Mouse (Mus musculus): Measurements from ENCODE around the gene Skor1. TPM values are rescaled to one million over a fixed set of nuclear protein-coding genes. Genes with fewer than 3 reads are reported as not detected.

Skor1 gene
- polyA plus RNA-seq, 1 experiment from 2014 or later = 0.12 TPM

DNA sequence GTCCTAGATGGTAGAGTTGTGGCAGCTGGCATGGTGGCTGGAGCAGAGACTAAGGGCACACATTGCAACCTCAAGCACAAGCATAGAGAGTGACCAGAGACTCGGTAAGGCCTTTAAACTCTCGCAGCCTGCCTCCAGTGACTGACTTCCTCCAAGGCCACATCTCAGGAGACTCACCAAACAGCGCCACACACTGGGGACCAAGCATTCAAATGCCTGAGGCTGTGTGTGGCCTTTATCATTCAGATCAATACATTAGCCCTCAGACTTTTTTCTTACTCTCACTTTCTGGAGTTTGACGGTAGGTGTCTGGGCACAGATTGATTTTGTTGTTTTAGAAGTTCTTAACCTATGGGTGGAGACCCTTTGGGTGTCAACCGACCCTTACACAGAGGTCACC is 30.4 kb downstream of the Skor1 start:
- ATAC-seq (ENCODE audit: insufficient number of reproducible peaks, low FRiP score, low TSS enrichment, low read depth) = no peak
- H3K4me1 ChIP-seq (ENCODE audit: control insufficient read depth, insufficient read depth, low read length) = no peaks in the 10 kb centered on the region
- WGBS = 66% methylated on average over 5 of the region's 5 CpGs

GRCm38 (mm10) chr9:63112514-63112913 is 36.2 kb downstream of the Skor1 start:
- WGBS = 63% methylated on average over 3 of the region's 3 CpGs
- Histone ChIP-seq H3K4me3 (ENCODE audit: low read depth, low read length) (no peak overlapping the region), H3K9me3 (ENCODE audit: control insufficient read depth, low read length) (no peaks in the 10 kb centered on the region), H3K27ac (replicated peaks; ENCODE audit: low read depth, low read length) (no peak overlapping the region), H3K9ac (ENCODE audit: low read length) (no peak overlapping the region), H3K4me2 (ENCODE audit: low read depth, severe bottlenecking) (no peak overlapping the region), H3K27me3 (ENCODE audit: control insufficient read depth, insufficient read depth, low read length) (no peaks in the 10 kb centered on the region), H3K36me3 (ENCODE audit: control insufficient read depth, insufficient read depth, low read length) (no peaks in the 10 kb centered on the region), H3K4me1 (ENCODE audit: control insufficient read depth, insufficient read depth, low read length) (peaks cover 3% of the 10 kb centered on the region; the same call in 1 of the 2 replicates)
- ATAC-seq (ENCODE audit: insufficient number of reproducible peaks, low FRiP score, low TSS enrichment, low read depth) (no peak), DNase-seq (ENCODE audit: low spot score) (no peak)

More for the DNA sequence above, 30.4 kb downstream of the Skor1 start:
- Histone ChIP-seq H3K27ac (replicated peaks; ENCODE audit: low read depth, low read length) (no peak overlapping the region), H3K9ac (ENCODE audit: low read length) (no peak overlapping the region), H3K36me3 (ENCODE audit: control insufficient read depth, insufficient read depth, low read length) (no peaks in the 10 kb centered on the region), H3K27me3 (ENCODE audit: control insufficient read depth, insufficient read depth, low read length) (no peaks in the 10 kb centered on the region), H3K9me3 (ENCODE audit: control insufficient read depth, low read length) (no peaks in the 10 kb centered on the region), H3K4me3 (ENCODE audit: low read depth, low read length) (no peak overlapping the region), H3K4me2 (ENCODE audit: low read depth, severe bottlenecking) (no peak overlapping the region)
- DNase-seq (ENCODE audit: low spot score) = no peak

GRCm38 (mm10) chr9:63109782-63110087 is 39.0 kb downstream of the Skor1 start:
- Histone ChIP-seq H3K36me3 (ENCODE audit: control insufficient read depth, insufficient read depth, low read length) (no peaks in the 10 kb centered on the region), H3K9me3 (ENCODE audit: control insufficient read depth, low read length) (no peaks in the 10 kb centered on the region), H3K4me1 (ENCODE audit: control insufficient read depth, insufficient read depth, low read length) (peaks cover 3% of the 10 kb centered on the region; the same call in 1 of the 2 replicates), H3K4me3 (ENCODE audit: low read depth, low read length) (no peak overlapping the region), H3K4me2 (ENCODE audit: low read depth, severe bottlenecking) (peak overlapping the region; percentile 74; the same call in 1 of the 2 replicates), H3K9ac (ENCODE audit: low read length) (no peak overlapping the region), H3K27ac (replicated peaks; ENCODE audit: low read depth, low read length) (peak overlapping the region; percentile 86; the same call in 1 of the 2 replicates), H3K27me3 (ENCODE audit: control insufficient read depth, insufficient read depth, low read length) (no peaks in the 10 kb centered on the region)
- ATAC-seq (ENCODE audit: insufficient number of reproducible peaks, low FRiP score, low TSS enrichment, low read depth) (no peak), DNase-seq (ENCODE audit: low spot score) (no peak)
- WGBS = 42% methylated on average over 2 of the region's 2 CpGs

DNA sequence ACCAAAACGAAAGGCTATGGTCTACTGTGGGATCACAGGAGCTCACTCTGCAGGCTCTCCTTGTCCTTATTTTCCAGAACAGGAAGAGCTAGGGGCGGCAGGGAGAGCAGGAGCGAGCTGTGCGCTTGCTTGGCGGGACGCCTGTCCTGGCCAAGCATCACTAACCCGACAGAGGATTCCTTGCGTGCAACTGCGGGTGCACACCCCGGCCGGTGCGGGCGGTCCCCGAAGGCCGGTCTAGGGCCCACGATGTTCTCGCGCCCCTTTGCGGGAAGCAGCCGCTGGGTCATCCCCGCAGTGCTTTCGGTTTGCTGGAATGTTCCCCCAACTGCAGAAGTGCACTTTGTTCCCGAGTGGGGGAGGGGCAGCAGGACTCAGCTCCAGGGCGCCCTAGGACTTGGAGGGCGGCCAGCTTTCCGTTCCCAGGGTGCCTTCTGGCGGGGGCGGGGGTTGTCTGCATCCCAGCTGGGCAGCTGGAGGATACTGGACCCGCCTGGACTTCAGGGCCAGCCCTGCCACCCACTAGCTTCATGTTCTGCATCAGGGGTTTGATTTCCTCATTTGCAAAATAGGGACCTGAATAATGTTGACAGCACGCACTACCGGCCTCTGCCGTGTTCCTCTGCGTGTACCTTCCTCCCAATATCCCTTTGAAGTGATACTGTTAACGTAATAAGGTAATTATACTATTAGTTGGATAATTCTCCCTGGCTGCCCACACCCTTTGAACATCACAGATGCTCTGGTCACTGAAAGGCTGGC is 39.6 kb downstream of the Skor1 start:
- Histone ChIP-seq H3K4me1 (ENCODE audit: control insufficient read depth, insufficient read depth, low read length) (peaks cover 3% of the 10 kb centered on the region; the same call in 1 of the 2 replicates), H3K27me3 (ENCODE audit: control insufficient read depth, insufficient read depth, low read length) (no peaks in the 10 kb centered on the region), H3K4me2 (ENCODE audit: low read depth, severe bottlenecking) (peak overlapping the region; percentile 74), H3K4me3 (ENCODE audit: low read depth, low read length) (peak overlapping the region; percentile 41), H3K36me3 (ENCODE audit: control insufficient read depth, insufficient read depth, low read length) (no peaks in the 10 kb centered on the region), H3K9ac (ENCODE audit: low read length) (peak overlapping the region; percentile 79), H3K9me3 (ENCODE audit: control insufficient read depth, low read length) (no peaks in the 10 kb centered on the region), H3K27ac (replicated peaks; ENCODE audit: low read depth, low read length) (peak overlapping the region; percentile 86)
- DNase-seq (ENCODE audit: low spot score) (peak; percentile 87), ATAC-seq (ENCODE audit: insufficient number of reproducible peaks, low FRiP score, low TSS enrichment, low read depth) (peak; percentile 54; the same call in 1 of the 2 replicates)
- WGBS = under 1% methylated on average over 34 of the region's 34 CpGs

DNA sequence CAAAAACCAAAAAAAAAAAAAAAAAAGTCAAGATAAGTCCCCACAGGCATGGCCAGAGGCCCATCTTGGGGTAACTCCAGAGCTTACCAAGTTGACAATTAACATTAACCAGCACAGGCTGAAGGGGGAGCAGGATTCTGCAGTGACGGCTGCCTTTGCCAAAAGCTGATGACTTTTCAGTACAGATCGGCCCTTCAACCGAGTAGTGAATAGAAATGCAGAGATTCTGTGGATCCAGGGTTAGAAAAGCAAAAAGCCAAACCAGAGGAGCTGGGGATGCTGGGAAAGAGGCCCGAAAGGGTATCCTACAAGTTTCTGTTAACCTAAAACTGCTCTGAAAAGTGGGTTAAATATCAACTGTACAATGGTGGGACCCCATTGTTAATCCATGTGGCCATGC is 40.2 kb downstream of the Skor1 start:
- ATAC-seq (ENCODE audit: insufficient number of reproducible peaks, low FRiP score, low TSS enrichment, low read depth) = no peak
- WGBS = 44% methylated on average over 4 of the region's 4 CpGs
- no peak for DNase-seq (ENCODE audit: low spot score)

DNA sequence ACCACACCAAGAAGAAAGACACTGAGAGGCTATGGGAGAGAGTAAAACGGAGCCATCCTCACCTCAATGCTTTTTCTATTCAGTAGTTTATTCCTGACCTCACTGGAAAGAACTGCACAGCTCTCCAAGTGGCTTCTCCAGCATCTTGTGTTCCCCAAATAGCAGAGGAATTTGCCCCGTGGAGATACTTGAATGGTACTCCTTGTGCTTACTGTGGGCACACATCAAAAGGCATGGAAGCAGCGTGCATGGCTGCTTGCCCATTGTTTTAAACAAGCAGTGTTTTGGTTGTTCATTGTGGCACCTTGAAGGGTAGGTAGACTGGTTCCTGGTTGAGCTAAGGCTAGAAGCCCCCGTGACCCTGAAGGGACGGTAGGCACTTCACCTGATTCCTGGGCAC is 48.1 kb downstream of the Skor1 start:
- DNase-seq (ENCODE audit: low spot score) (no peak), ATAC-seq (ENCODE audit: insufficient number of reproducible peaks, low FRiP score, low TSS enrichment, low read depth) (no peak)

More for the DNA sequence above, 40.2 kb downstream of the Skor1 start:
- Histone ChIP-seq H3K36me3 (ENCODE audit: control insufficient read depth, insufficient read depth, low read length) (no peaks in the 10 kb centered on the region), H3K9me3 (ENCODE audit: control insufficient read depth, low read length) (no peaks in the 10 kb centered on the region), H3K27ac (replicated peaks; ENCODE audit: low read depth, low read length) (peak overlapping the region; percentile 86), H3K4me2 (ENCODE audit: low read depth, severe bottlenecking) (peak overlapping the region; percentile 74), H3K4me3 (ENCODE audit: low read depth, low read length) (peak overlapping the region; percentile 41; the same call in 1 of the 2 replicates), H3K27me3 (ENCODE audit: control insufficient read depth, insufficient read depth, low read length) (no peaks in the 10 kb centered on the region), H3K4me1 (ENCODE audit: control insufficient read depth, insufficient read depth, low read length) (peaks cover 3% of the 10 kb centered on the region; the same call in 1 of the 2 replicates), H3K9ac (ENCODE audit: low read length) (peak overlapping the region; percentile 79)

DNA sequence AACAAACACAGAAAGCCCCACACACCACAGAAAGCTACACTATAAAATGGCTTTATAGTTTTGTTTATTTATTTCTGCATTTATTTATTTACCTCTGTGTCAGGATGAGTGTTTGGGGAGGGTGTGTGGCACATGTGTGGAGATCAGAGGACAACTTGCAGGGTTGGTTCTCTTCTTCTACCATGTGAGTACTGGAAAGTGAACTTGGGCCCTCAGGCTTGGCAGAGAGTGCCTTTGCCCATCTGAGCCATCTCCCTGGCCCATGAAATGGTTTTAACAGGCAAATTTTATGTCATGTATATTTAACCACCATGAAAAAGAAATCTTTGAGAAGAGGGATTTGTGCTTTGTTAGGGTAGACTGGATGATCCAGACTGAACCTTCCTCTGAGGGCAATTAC is 48.9 kb downstream of the Skor1 start:
- Histone ChIP-seq H3K9ac (ENCODE audit: low read length) (no peak overlapping the region), H3K27me3 (ENCODE audit: control insufficient read depth, insufficient read depth, low read length) (no peaks in the 10 kb centered on the region), H3K36me3 (ENCODE audit: control insufficient read depth, insufficient read depth, low read length) (no peaks in the 10 kb centered on the region), H3K4me3 (ENCODE audit: low read depth, low read length) (no peak overlapping the region), H3K4me2 (ENCODE audit: low read depth, severe bottlenecking) (no peak overlapping the region), H3K9me3 (ENCODE audit: control insufficient read depth, low read length) (no peaks in the 10 kb centered on the region), H3K4me1 (ENCODE audit: control insufficient read depth, insufficient read depth, low read length) (0 out of 2 replicates have a peak, but pooled peaks cover 3% of the 10 kb centered on the region), H3K27ac (replicated peaks; ENCODE audit: low read depth, low read length) (no peak overlapping the region)
- DNase-seq (ENCODE audit: low spot score) = no peak
- no peak for ATAC-seq (ENCODE audit: insufficient number of reproducible peaks, low FRiP score, low TSS enrichment, low read depth)

More for the DNA sequence above, 48.1 kb downstream of the Skor1 start:
- Histone ChIP-seq H3K27me3 (ENCODE audit: control insufficient read depth, insufficient read depth, low read length) (no peaks in the 10 kb centered on the region), H3K9me3 (ENCODE audit: control insufficient read depth, low read length) (no peaks in the 10 kb centered on the region), H3K4me2 (ENCODE audit: low read depth, severe bottlenecking) (no peak overlapping the region), H3K36me3 (ENCODE audit: control insufficient read depth, insufficient read depth, low read length) (no peaks in the 10 kb centered on the region), H3K27ac (replicated peaks; ENCODE audit: low read depth, low read length) (no peak overlapping the region), H3K9ac (ENCODE audit: low read length) (no peak overlapping the region), H3K4me1 (ENCODE audit: control insufficient read depth, insufficient read depth, low read length) (no peaks in the 10 kb centered on the region), H3K4me3 (ENCODE audit: low read depth, low read length) (no peak overlapping the region)
- WGBS = 86% methylated on average over 5 of the region's 5 CpGs

DNA sequence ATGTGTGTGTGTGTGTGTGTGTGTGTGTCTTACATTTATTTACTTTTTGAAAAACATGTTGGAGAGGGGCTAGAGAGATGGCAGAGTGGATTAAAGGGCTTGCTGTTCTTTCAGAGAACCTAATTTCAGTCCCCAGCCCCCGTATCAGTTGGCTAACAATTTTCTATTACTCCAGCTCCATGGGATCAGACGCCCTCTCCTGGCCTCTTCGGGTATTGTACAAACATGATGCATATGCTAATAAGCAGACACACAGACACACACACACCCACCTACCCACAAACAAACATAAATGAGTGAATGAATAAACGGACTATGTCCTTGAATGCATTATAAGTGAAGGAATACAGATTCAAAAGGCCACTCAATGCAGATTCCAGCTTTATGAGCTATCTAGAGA is 49.4 kb downstream of the Skor1 start:
- no peak overlapping the region for H3K4me3 ChIP-seq (ENCODE audit: low read depth, low read length)
- no peaks in the 10 kb centered on the region for H3K36me3 ChIP-seq (ENCODE audit: control insufficient read depth, insufficient read depth, low read length)
- 86% methylated on average over 4 of the region's 4 CpGs for WGBS
- H3K27ac ChIP-seq (replicated peaks; ENCODE audit: low read depth, low read length) = no peak overlapping the region
- H3K4me2 ChIP-seq (ENCODE audit: low read depth, severe bottlenecking) = no peak overlapping the region
- no peak for DNase-seq (ENCODE audit: low spot score)
- H3K9ac ChIP-seq (ENCODE audit: low read length) = no peak overlapping the region
- H3K4me1 ChIP-seq (ENCODE audit: control insufficient read depth, insufficient read depth, low read length) = 0 out of 2 replicates have a peak, but pooled peaks cover 3% of the 10 kb centered on the region
- H3K27me3 ChIP-seq (ENCODE audit: control insufficient read depth, insufficient read depth, low read length) = no peaks in the 10 kb centered on the region
- no peak for ATAC-seq (ENCODE audit: insufficient number of reproducible peaks, low FRiP score, low TSS enrichment, low read depth)
- H3K9me3 ChIP-seq (ENCODE audit: control insufficient read depth, low read length) = no peaks in the 10 kb centered on the region

Measured in limb, embryonic 11.5 days (tissue).